Mouse (Mus musculus) heart, adult 2 months (tissue): ENCODE measurements around the gene Snrnp70.

Source experiments
- CTCF ChIP-seq: fragments of 200-600 bp; IDR thresholded peaks from 2 replicates; pipeline ENCODE4 v1.8.1; 2022; ENCODE audit warnings: antibody characterized with exemption, mild to moderate bottlenecking, moderate library complexity
- POLR2A ChIP-seq: fragments of 200-500 bp; IDR thresholded peaks from 2 replicates; pipeline ENCODE4 v1.6.1; 2011; ENCODE audit warnings: mild to moderate bottlenecking, low read depth, low read length, control low read depth; ENCODE audit not compliant: insufficient read depth

DNA sequence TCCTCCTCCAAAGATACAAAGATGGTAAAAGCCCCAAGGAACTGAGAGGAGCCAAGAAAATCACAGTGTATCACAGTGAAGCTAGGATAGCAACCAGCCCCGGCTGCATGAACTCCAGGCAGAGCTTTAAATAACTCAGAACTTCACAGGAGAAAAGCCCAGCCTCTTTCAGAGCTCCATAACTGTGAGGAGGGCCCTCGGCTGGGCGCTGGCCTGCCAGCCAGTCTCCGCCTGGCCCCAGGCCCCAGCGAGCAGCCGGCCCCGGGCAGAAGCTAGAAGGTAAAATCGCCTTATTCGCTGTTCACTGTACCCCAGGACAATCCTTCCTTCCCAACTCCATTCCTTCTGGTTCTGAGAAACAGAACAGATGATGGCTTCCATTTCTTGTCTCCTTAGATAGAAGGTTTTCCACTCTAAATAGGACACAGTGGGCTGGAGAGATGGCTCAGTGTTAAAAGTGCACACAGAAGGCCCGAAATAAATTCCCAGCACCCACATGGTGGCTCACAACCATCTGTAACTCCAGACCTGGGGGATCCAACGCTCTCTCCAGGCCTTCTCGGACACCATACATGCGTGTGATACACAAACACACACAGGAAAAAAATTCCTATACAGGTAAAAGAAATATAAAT, 66.6 kb downstream of the Snrnp70 start:
- TF ChIP-seq CTCF (no peak), POLR2A (no peak)
